Mouse (Mus musculus) heart, embryonic 12.5 days (tissue): ENCODE data around the gene Sult6b1. TPM values are rescaled to one million over a fixed set of nuclear protein-coding genes. Genes with fewer than 3 reads are reported as not detected.

ENCODE experiments used
- ATAC-seq: fragments of 200-750 bp; cut with Nextera tagmentation; 2 replicates; pipeline ENCODE4 v1.8.0; 2017; ENCODE audit warnings: moderate TSS enrichment, moderate library complexity; ENCODE audit not compliant: insufficient number of reproducible peaks, low FRiP score
- H3K27ac ChIP-seq: fragments of 300-500 bp; sonication (generic); 2 replicates; pipeline ENCODE4 v1.5.1; 2016; ENCODE audit warnings: mild to moderate bottlenecking, moderate library complexity; ENCODE audit not compliant: poor library complexity, severe bottlenecking
- H3K27me3 ChIP-seq: fragments of 300-500 bp; sonication (generic); replicated peaks from 2 replicates; pipeline ENCODE4 v1.6.1; 2016; ENCODE audit warnings: mild to moderate bottlenecking, moderate library complexity
- H3K36me3 ChIP-seq: fragments of 300-500 bp; sonication (generic); 2 replicates; pipeline ENCODE4 v1.6.1; 2016; ENCODE audit warnings: mild to moderate bottlenecking, moderate library complexity
- H3K4me1 ChIP-seq: fragments of 300-500 bp; sonication (generic); replicated peaks from 2 replicates; pipeline ENCODE4 v1.6.1; 2016; ENCODE audit warnings: mild to moderate bottlenecking
- H3K4me2 ChIP-seq: fragments of 300-500 bp; sonication (generic); 2 replicates; pipeline ENCODE4 v1.6.1; 2016; ENCODE audit warnings: mild to moderate bottlenecking, moderate library complexity
- H3K4me3 ChIP-seq: fragments of 300-500 bp; sonication (generic); 2 replicates; pipeline ENCODE4 v1.5.1; 2016; ENCODE audit warnings: mild to moderate bottlenecking
- H3K9ac ChIP-seq: fragments of 300-500 bp; sonication (generic); 2 replicates; pipeline ENCODE4 v1.6.1; 2016; ENCODE audit warnings: mild to moderate bottlenecking, moderate library complexity
- H3K9me3 ChIP-seq: fragments of 300-500 bp; sonication (generic); replicated peaks from 2 replicates; pipeline ENCODE4 v1.6.1; 2016; ENCODE audit warnings: mild to moderate bottlenecking, moderate library complexity
- WGBS: fragments of 180-500 bp; shearing (Covaris S2); methylation state at CpG from one replicate; pipeline ENCODE4 v1.1.7; 2016; 5-methylcytosine and 5-hydroxymethylcytosine counted together
- polyA plus RNA-seq: library from polyadenylated mRNA; unstranded; fragments of >200 nt; fragmentation: Nextera tagmentation; extraction: Ambion mirVana; gene quantifications from 2 replicates; pipeline ENCODE4 v1.2.1, GENCODE M21; 2016

Sult6b1 gene
- polyA plus RNA-seq, 1 experiment from 2014 or later = 0.15 TPM

GRCm38 (mm10) chr17:78916369-78916813, 9.6 kb upstream of the Sult6b1 start, which contains the start of gene Cebpzos:
Cebpzos (plus strand) TSS chr17:78916500.
- Histone ChIP-seq H3K27me3 (no peaks in the 10 kb centered on the region), H3K9ac (peak within 1 kb of the TSS; percentile 83), H3K4me2 (peak within 1 kb of the TSS; percentile 84), H3K9me3 (no peaks in the 10 kb centered on the region), H3K4me3 (peak within 1 kb of the TSS; percentile 76), H3K36me3 (peaks cover 24% of the 10 kb centered on the region), H3K4me1 (peaks cover 6% of the 10 kb centered on the region), H3K27ac (peak within 1 kb of the TSS; percentile 85)
- peak; percentile 93 for ATAC-seq
- WGBS = 0% methylated on average over 37 of the region's 37 CpGs

- Histone ChIP-seq H3K4me2 (peak overlapping the region; percentile 84), H3K9ac (peak overlapping the region; percentile 83; the same call in 1 of the 2 replicates), H3K4me3 (peak overlapping the region; percentile 76), H3K9me3 (no peaks in the 10 kb centered on the region), H3K27ac (peak overlapping the region; percentile 85; the same call in 1 of the 2 replicates), H3K27me3 (no peaks in the 10 kb centered on the region), H3K36me3 (peaks cover 19% of the 10 kb centered on the region), H3K4me1 (peaks cover 6% of the 10 kb centered on the region)
- no peak for ATAC-seq
- WGBS = 55% methylated on average over 6 of the region's 6 CpGs
These were observed 9.0 kb upstream of the Sult6b1 start for GRCm38 (mm10) chr17:78915772-78916171.

GRCm38 (mm10) chr17:78913921-78914320, 7.1 kb upstream of the Sult6b1 start:
- peaks cover 6% of the 10 kb centered on the region for H3K4me1 ChIP-seq
- no peaks in the 10 kb centered on the region for H3K27me3 ChIP-seq
- whole genome bisulfite sequencing = 72% methylated on average over 3 of the region's 3 CpGs
- no peak overlapping the region for H3K4me2 ChIP-seq
- no peaks in the 10 kb centered on the region for H3K9me3 ChIP-seq
- no peak overlapping the region for H3K27ac ChIP-seq
- H3K9ac ChIP-seq = no peak overlapping the region
- ATAC-seq = no peak
- H3K4me3 ChIP-seq = no peak overlapping the region
- H3K36me3 ChIP-seq = peaks cover 6% of the 10 kb centered on the region; the same call in 1 of the 2 replicates

- Histone ChIP-seq H3K4me2 (peak overlapping the region; percentile 59), H3K9me3 (no peaks in the 10 kb centered on the region), H3K36me3 (no peaks in the 10 kb centered on the region), H3K27me3 (no peaks in the 10 kb centered on the region), H3K9ac (no peak overlapping the region), H3K4me1 (peaks cover 6% of the 10 kb centered on the region), H3K27ac (0 out of 2 replicates have a peak overlapping the region, but pooled peaks have one; percentile 28), H3K4me3 (peak overlapping the region; percentile 49)
- ATAC-seq = no peak
- WGBS = 13% methylated on average over 6 of the region's 6 CpGs
These were observed 6.1 kb upstream of the Sult6b1 start for GRCm38 (mm10) chr17:78912861-78913281.

GRCm38 (mm10) chr17:78909374-78909773, 2.6 kb upstream of the Sult6b1 start:
- WGBS = 76% methylated on average over 2 of the region's 2 CpGs
- no peaks in the 10 kb centered on the region for H3K4me1 ChIP-seq
- H3K27ac ChIP-seq = no peak overlapping the region
- H3K27me3 ChIP-seq = no peaks in the 10 kb centered on the region
- no peak overlapping the region for H3K4me2 ChIP-seq
- H3K36me3 ChIP-seq = no peaks in the 10 kb centered on the region
- H3K4me3 ChIP-seq = no peak overlapping the region
- no peak for ATAC-seq
- H3K9me3 ChIP-seq = no peaks in the 10 kb centered on the region
- no peak overlapping the region for H3K9ac ChIP-seq

GRCm38 (mm10) chr17:78903158-78903557, 3.6 kb downstream of the Sult6b1 start:
- Histone ChIP-seq H3K27me3 (no peaks in the 10 kb centered on the region), H3K4me1 (no peaks in the 10 kb centered on the region), H3K4me2 (no peak overlapping the region), H3K9ac (no peak overlapping the region), H3K27ac (no peak overlapping the region), H3K9me3 (0 out of 2 replicates have a peak, but pooled peaks cover 4% of the 10 kb centered on the region), H3K4me3 (no peak overlapping the region), H3K36me3 (no peaks in the 10 kb centered on the region)
- 56% methylated on average over 2 of the region's 2 CpGs for WGBS
- no peak for ATAC-seq

GRCm38 (mm10) chr17:78895394-78895793, 11.4 kb downstream of the Sult6b1 start:
- 0 out of 2 replicates have a peak, but pooled peaks have one; percentile 22 for ATAC-seq
- WGBS = 29% methylated on average over 8 of the region's 8 CpGs
- no peaks in the 10 kb centered on the region for H3K27me3 ChIP-seq
- H3K9me3 ChIP-seq = 0 out of 2 replicates have a peak, but pooled peaks cover 4% of the 10 kb centered on the region
- no peaks in the 10 kb centered on the region for H3K36me3 ChIP-seq
- 0 out of 2 replicates have a peak overlapping the region, but pooled peaks have one; percentile 23 for H3K4me3 ChIP-seq
- peak overlapping the region; percentile 60 for H3K4me2 ChIP-seq
- 0 out of 2 replicates have a peak, but pooled peaks cover 4% of the 10 kb centered on the region for H3K4me1 ChIP-seq
- H3K9ac ChIP-seq = no peak overlapping the region
- no peak overlapping the region for H3K27ac ChIP-seq

GRCm38 (mm10) chr17:78894991-78895390, 11.8 kb downstream of the Sult6b1 start:
- no peak for ATAC-seq
- no peak overlapping the region for H3K27ac ChIP-seq
- peak overlapping the region; percentile 60 for H3K4me2 ChIP-seq

GRCm38 (mm10) chr17:78891020-78891419, 15.8 kb downstream of the Sult6b1 start:
- Histone ChIP-seq H3K4me3 (no peak overlapping the region), H3K9ac (no peak overlapping the region), H3K4me1 (0 out of 2 replicates have a peak, but pooled peaks cover 4% of the 10 kb centered on the region), H3K4me2 (no peak overlapping the region), H3K27ac (no peak overlapping the region), H3K36me3 (no peaks in the 10 kb centered on the region), H3K9me3 (no peaks in the 10 kb centered on the region), H3K27me3 (no peaks in the 10 kb centered on the region)
- WGBS = 74% methylated on average over 9 of the region's 9 CpGs
- no peak for ATAC-seq

More at GRCm38 (mm10) chr17:78894991-78895390, 11.8 kb downstream of the Sult6b1 start:
- H3K27me3 ChIP-seq = no peaks in the 10 kb centered on the region
- no peaks in the 10 kb centered on the region for H3K36me3 ChIP-seq
- H3K9me3 ChIP-seq = no peaks in the 10 kb centered on the region
- H3K9ac ChIP-seq = no peak overlapping the region
- WGBS = 72% methylated on average over 7 of the region's 7 CpGs
- H3K4me3 ChIP-seq = no peak overlapping the region
- 0 out of 2 replicates have a peak, but pooled peaks cover 4% of the 10 kb centered on the region for H3K4me1 ChIP-seq

GRCm38 (mm10) chr17:78889184-78889583, 17.6 kb downstream of the Sult6b1 start:
- Histone ChIP-seq H3K4me3 (no peak overlapping the region), H3K9me3 (no peaks in the 10 kb centered on the region), H3K36me3 (no peaks in the 10 kb centered on the region), H3K9ac (no peak overlapping the region), H3K27me3 (no peaks in the 10 kb centered on the region), H3K27ac (no peak overlapping the region), H3K4me2 (no peak overlapping the region), H3K4me1 (no peaks in the 10 kb centered on the region)
- no peak for ATAC-seq
- 52% methylated on average over 3 of the region's 3 CpGs for WGBS

- no peaks in the 10 kb centered on the region for H3K27me3 ChIP-seq
- H3K4me2 ChIP-seq = no peak overlapping the region
- H3K9ac ChIP-seq = no peak overlapping the region
- H3K4me3 ChIP-seq = no peak overlapping the region
- H3K4me1 ChIP-seq = no peaks in the 10 kb centered on the region
- no peak overlapping the region for H3K27ac ChIP-seq
- no peaks in the 10 kb centered on the region for H3K9me3 ChIP-seq
- ATAC-seq = no peak
- WGBS = 81% methylated on average over 4 of the region's 4 CpGs
- no peaks in the 10 kb centered on the region for H3K36me3 ChIP-seq
These were observed 18.2 kb downstream of the Sult6b1 start for GRCm38 (mm10) chr17:78888554-78888953.
